Mouse (Mus musculus) small intestine, adult 2 months (tissue): ENCODE results near the gene Ikzf3. TPM values are rescaled to one million over a fixed set of nuclear protein-coding genes. Genes with fewer than 3 reads are reported as not detected.

Experiments used
- H3K27ac ChIP-seq: fragments of 200-500 bp; 2 replicates; pipeline ENCODE4 v1.5.1; 2012; ENCODE audit warnings: low read depth, low read length, control low read depth, inconsistent platforms; ENCODE audit not compliant: insufficient read depth
- H3K27me3 ChIP-seq: fragments of 200-500 bp; 2 replicates; pipeline ENCODE4 v1.6.1; 2012; ENCODE audit warnings: mild to moderate bottlenecking, moderate library complexity, low read length, inconsistent platforms; ENCODE audit not compliant: control insufficient read depth, insufficient read depth
- H3K36me3 ChIP-seq: fragments of 200-500 bp; 2 replicates; pipeline ENCODE4 v1.6.1; 2012; ENCODE audit warnings: mild to moderate bottlenecking, low read length, control low read depth, inconsistent platforms; ENCODE audit not compliant: control insufficient read depth, insufficient read depth
- H3K4me1 ChIP-seq: fragments of 200-500 bp; 2 replicates; pipeline ENCODE4 v1.6.1; 2012; ENCODE audit warnings: low read length, inconsistent platforms, mixed read lengths; ENCODE audit not compliant: control insufficient read depth, insufficient read depth, insufficient read length
- H3K4me3 ChIP-seq: fragments of 200-500 bp; 2 replicates; pipeline ENCODE4 v1.5.1; 2012; ENCODE audit warnings: low read depth, mild to moderate bottlenecking, control low read depth, inconsistent platforms, low read length, moderate library complexity
- CTCF ChIP-seq: fragments of 200-500 bp; IDR thresholded peaks from 2 replicates; pipeline ENCODE4 v1.5.1; 2012; ENCODE audit warnings: low read depth, mild to moderate bottlenecking, control low read depth, inconsistent platforms, low read length, moderate library complexity, mixed read lengths; ENCODE audit not compliant: insufficient replicate concordance, insufficient read length; ENCODE audit errors: extremely low read depth
- POLR2A ChIP-seq: fragments of 200-500 bp; IDR thresholded peaks from 2 replicates; pipeline ENCODE4 v1.6.1; 2012; ENCODE audit warnings: low read depth, mild to moderate bottlenecking, control low read depth, inconsistent platforms, low read length, moderate library complexity
- WGBS: fragments of 180-500 bp; shearing (Covaris S2); methylation state at CpG from one replicate; pipeline ENCODE4 v1.1.7; 2018; 5-methylcytosine and 5-hydroxymethylcytosine counted together
- polyA plus RNA-seq: library from polyadenylated mRNA; depleted of rRNA; stranded (reverse); fragments of >200 nt; gene quantifications from 2 replicates; pipeline ENCODE4 v1.2.3, GENCODE M21; 2012

Ikzf3 gene
- polyA plus RNA-seq, 1 experiment, result 9.7 TPM

DNA sequence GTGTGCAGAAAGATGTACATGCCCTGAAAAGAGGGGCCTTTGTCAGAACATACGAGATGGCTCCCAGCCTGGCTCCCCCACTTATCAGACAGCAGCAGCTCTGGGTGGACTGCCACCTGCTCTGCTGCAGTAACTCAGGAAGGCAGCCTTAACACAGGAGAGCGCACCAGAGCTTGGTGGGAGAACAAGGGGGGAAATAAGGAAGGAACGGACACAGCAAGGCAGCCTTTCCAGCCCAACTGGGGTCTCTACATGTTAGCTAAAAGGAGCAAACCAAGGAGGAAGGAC lies 37.4 kb upstream of the Ikzf3 start:
- H3K27ac ChIP-seq, result no peak overlapping the region
- peaks cover 39% of the 10 kb centered on the region for H3K4me1 ChIP-seq
- TF ChIP-seq CTCF, result no peak
- no peak for TF ChIP-seq POLR2A
- H3K27me3 ChIP-seq, result no peaks in the 10 kb centered on the region
- H3K4me3 ChIP-seq, result no peak overlapping the region
- H3K36me3 ChIP-seq, result peaks cover 22% of the 10 kb centered on the region
- WGBS, result 91% methylated on average over 3 of the region's 3 CpGs

DNA sequence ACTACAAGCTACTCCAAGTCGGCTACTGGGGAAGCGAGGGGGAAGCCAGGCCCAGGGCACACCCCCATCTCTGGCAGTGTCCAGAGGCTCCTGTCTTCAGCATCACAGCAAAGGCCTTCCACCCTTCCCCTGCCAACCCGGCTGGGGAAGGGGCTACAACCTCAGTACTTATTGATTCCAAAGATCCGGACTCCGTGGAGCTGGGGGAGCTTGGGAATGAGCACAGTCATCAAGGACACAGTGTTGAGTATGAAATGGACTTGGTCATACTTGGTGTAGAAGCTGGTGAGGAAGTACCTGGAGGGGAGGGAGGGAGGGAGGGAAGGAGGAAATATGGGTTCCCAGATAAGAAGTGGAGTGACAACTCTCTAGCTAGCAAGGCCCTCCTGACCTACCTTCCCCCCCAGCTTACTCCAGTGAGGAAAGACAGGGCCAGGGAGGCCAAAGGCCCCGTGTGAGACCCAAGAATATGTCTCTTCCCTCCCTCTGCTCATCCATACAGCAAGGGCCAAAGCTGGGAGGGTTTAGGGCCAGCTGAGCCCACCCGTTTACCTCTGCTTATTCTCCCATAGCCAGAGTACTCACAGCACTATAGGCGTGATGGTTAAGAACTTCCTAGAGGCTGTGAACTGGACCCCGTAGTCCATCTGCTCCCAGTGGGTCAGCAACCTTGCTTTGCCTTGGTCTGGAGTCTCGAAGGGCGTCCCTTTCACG lies 36.9 kb upstream of the Ikzf3 start:
- Histone ChIP-seq H3K27me3 (no peaks in the 10 kb centered on the region), H3K36me3 (peaks cover 22% of the 10 kb centered on the region), H3K27ac (peak overlapping the region; percentile 90; the same call in 1 of the 2 replicates), H3K4me1 (peaks cover 38% of the 10 kb centered on the region), H3K4me3 (no peak overlapping the region)
- WGBS, result 77% methylated on average over 12 of the region's 12 CpGs
- TF ChIP-seq CTCF, result no peak
- TF ChIP-seq POLR2A, result no peak

DNA sequence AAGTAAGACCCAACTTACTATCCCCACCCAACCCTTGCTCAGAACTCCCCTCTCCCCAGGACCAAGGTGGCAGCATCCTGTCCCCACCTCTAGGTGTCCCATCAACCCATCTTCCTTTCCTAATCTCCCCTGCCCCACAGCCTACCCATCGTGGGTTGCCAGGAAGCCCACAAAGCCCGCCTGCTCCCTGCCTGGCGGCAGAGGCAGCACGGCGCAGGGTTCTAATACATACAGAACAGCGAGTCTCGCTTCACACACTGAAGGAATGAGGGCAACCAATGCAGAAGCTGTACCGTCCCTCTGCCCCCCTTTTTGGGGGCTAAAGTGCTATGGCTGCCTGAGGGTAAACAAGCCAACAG lies 36.2 kb upstream of the Ikzf3 start:
- 0 out of 2 replicates have a peak overlapping the region, but pooled peaks have one; percentile 90 for H3K27ac ChIP-seq
- WGBS, result 87% methylated on average over 8 of the region's 8 CpGs
- TF ChIP-seq CTCF, result no peak
- no peak for TF ChIP-seq POLR2A

DNA sequence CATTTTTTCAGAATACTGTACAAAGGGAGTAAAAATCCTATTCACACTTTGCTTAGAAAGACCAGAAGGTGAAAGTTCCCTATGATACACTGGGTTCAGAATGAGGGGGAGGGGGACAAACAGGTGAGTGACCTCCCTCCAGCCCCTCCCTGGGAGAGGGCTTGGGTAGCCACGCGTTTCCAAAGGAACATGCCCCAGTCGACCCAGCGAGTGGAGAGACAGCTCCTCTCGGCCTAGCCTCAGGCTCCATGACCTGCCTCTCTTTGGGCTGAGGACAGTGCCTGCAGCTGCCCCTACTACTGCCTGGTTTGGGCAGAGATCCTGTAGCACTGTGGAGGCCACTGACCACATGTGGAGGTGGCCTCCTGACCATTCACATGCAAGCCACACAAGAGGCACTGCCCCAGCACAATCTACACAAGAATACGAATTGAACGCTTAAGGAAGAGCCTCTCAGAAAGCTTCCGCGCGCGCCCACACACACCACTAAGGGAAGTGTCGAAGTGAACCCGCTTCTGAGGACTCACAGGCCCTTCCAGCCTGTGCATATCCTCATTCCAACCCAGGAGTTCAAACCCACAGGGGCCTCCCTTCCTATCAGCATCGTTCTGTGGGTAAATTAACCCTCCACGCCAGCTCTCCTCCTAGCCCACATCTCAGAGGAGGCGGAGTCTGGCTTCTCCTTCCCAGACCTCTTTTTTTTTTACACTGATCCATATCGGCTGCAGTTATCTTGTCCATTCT lies 35.6 kb upstream of the Ikzf3 start:
- peaks cover 34% of the 10 kb centered on the region for H3K4me1 ChIP-seq
- H3K27ac ChIP-seq, result peak overlapping the region; percentile 90
- no peaks in the 10 kb centered on the region for H3K27me3 ChIP-seq
- TF ChIP-seq CTCF (no peak), POLR2A (no peak)
- 79% methylated on average over 17 of the region's 17 CpGs for WGBS
- peaks cover 22% of the 10 kb centered on the region for H3K36me3 ChIP-seq
- no peak overlapping the region for H3K4me3 ChIP-seq

More for the DNA sequence above, 36.2 kb upstream of the Ikzf3 start:
- no peak overlapping the region for H3K4me3 ChIP-seq
- H3K4me1 ChIP-seq, result peaks cover 34% of the 10 kb centered on the region
- H3K27me3 ChIP-seq, result no peaks in the 10 kb centered on the region
- H3K36me3 ChIP-seq, result peaks cover 22% of the 10 kb centered on the region

DNA sequence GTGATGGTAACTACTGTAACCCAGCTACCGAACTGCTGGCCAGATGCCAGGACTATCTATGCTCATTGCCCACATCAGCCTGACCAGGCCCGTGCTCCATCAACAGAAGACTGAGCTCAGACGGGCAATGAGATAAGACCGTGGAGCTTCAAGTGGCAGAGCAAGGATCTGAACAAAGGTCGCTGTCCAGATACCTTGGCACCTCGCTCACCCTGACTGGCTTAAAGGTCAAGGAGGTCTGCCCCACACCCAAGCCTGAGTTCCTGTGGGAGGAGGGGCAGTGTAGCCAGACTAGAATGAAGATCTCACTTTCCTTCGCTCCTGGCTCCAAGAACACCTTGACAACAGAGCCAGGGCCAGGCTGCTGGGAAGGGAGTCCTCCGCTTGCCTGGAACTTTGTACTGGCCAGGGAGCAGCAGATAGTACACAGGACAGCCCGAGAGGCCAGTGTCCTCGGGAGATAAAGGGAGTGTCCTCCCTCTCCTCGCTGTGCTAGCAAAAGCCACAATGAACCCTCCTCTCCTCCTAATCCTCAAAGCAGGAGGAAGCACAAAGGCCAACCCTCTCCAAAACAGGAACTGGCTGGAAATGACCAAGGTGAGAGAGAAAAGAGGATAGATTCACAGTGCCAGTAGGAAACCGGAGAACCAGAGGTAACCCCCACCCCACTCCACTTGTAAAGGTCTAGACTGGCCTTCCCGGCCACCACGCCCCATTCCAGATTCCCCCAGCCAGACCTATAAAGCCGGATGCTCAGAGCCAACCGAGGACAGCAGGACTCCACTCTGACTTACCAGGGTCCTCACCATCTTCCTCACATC lies 34.7 kb upstream of the Ikzf3 start:
- Histone ChIP-seq H3K27me3 (no peaks in the 10 kb centered on the region), H3K27ac (peak overlapping the region; percentile 90), H3K4me1 (peaks cover 34% of the 10 kb centered on the region), H3K4me3 (no peak overlapping the region), H3K36me3 (peaks cover 22% of the 10 kb centered on the region)
- TF ChIP-seq CTCF (no peak), POLR2A (peak; percentile 16; the same call in 1 of the 2 replicates)
- WGBS, result 32% methylated on average over 16 of the region's 16 CpGs

DNA sequence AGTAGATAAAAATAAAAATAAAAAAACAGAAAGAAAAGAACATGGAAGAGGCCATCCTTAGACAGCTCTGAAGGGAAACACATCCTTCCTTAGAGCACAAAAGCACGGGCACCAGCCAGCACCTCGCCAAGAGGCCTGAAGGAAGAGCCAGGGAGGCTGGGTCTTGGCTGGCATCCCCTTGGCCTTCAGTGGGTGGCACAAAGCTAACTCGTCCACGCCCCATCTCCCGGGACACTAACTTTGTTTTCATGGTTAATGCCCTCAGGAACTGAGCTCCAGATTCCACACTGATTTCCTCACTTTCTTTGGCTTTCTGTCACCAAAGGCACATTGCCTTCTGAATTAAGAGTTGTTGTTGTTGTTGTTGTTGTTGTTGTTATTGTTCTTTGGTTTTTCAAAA lies 31.9 kb upstream of the Ikzf3 start:
- no peak for TF ChIP-seq POLR2A
- no peak for TF ChIP-seq CTCF
- no peak overlapping the region for H3K27ac ChIP-seq
- H3K36me3 ChIP-seq, result peaks cover 13% of the 10 kb centered on the region
- H3K27me3 ChIP-seq, result no peaks in the 10 kb centered on the region
- 76% methylated on average over 5 of the region's 5 CpGs for WGBS
- no peak overlapping the region for H3K4me3 ChIP-seq
- peaks cover 25% of the 10 kb centered on the region for H3K4me1 ChIP-seq

DNA sequence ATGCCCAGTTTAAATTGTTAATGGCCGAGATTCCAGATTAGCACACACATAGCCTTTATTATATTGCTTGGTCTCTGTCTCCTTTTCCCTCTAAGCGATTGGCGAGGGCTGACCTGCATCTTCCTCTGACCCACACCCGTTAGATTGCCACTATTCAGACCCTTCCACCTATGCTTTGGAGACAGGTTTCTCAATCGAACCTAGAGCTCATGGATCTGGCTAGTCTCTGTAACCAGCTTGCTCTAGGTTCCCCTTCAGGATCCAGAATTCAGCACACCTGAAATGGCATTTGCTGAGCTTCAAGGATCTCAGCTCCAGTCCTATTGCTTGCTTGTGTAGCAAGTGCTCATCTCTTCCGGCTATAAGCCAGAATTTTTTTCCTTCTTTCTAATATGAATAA lies 23.6 kb upstream of the Ikzf3 start:
- Histone ChIP-seq H3K4me3 (no peak overlapping the region), H3K36me3 (no peaks in the 10 kb centered on the region), H3K4me1 (no peaks in the 10 kb centered on the region), H3K27me3 (no peaks in the 10 kb centered on the region), H3K27ac (no peak overlapping the region)
- TF ChIP-seq CTCF (no peak), POLR2A (no peak)
- 85% methylated on average over 6 of the region's 6 CpGs for WGBS
